Mouse (Mus musculus): ENCODE data around the gene Tmem144. TPM values are rescaled to one million over a fixed set of nuclear protein-coding genes. Genes with fewer than 3 reads are reported as not detected.
"Not testable (repeated sequence)": the region's sequence is repeated elsewhere in the genome, so short reads cannot be mapped to it uniquely, and the experiment has no call there.

The Tmem144 gene
- polyA plus RNA-seq, 1 experiment from 2014 or later, result 3.8 TPM

DNA sequence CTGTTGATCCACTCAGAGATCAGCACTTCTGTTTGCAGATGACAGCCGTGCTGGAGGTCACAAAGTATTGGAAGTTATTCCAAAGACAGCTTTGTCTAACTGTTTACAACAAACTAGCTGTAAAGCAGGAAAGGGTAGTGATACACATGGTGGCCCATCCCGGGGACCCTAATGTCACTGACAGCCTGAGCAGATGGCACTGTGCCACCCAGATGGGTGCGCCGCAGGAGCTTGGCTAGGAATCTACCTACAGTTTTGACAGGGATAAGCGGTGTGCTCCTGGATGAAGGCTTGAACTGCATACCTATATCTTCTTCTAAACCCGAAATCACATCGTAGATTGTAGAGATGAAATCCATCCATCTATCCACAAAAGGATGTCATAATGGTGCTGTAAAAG lies 29.4 kb downstream of the Tmem144 start:
- H3K36me3 ChIP-seq, result no peaks in the 10 kb centered on the region
- no peaks in the 10 kb centered on the region for H3K9me3 ChIP-seq
- 87% methylated on average over 7 of the region's 7 CpGs for WGBS
- H3K27me3 ChIP-seq, result no peaks in the 10 kb centered on the region
- no peak overlapping the region for H3K9ac ChIP-seq
- no peak overlapping the region for H3K4me3 ChIP-seq
- 0 out of 2 replicates have a peak, but pooled peaks cover 4% of the 10 kb centered on the region for H3K4me1 ChIP-seq
- no peak overlapping the region for H3K27ac ChIP-seq
- no peak overlapping the region for H3K4me2 ChIP-seq
- ATAC-seq (ENCODE audit: insufficient number of reproducible peaks, low FRiP score, low TSS enrichment, low read depth), result no peak

DNA sequence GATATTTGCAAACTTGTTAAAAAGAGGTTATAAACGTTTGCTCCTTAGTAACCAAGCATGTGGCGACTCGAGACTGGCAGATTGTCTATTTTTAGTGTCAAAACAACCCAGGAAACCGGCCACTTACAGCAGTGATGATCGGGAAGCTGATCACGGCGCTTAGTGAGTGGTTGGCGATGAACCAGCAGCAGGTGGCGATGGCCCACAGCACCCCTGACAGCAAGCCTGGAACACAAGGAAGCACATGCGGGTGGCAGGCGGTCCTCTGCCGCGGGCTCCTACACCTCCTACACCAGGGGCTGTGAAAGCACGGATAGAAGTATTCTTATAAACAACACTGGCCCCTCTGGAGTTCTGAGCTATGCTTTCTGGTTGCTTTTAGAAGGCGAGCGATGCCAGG lies 31.4 kb downstream of the Tmem144 start:
- H3K4me2 ChIP-seq, result no peak overlapping the region
- H3K36me3 ChIP-seq, result no peaks in the 10 kb centered on the region
- ATAC-seq (ENCODE audit: insufficient number of reproducible peaks, low FRiP score, low TSS enrichment, low read depth), result no peak
- H3K9ac ChIP-seq, result no peak overlapping the region
- 0 out of 2 replicates have a peak, but pooled peaks cover 4% of the 10 kb centered on the region for H3K4me1 ChIP-seq
- H3K27ac ChIP-seq, result no peak overlapping the region
- 85% methylated on average over 16 of the region's 16 CpGs for WGBS
- no peaks in the 10 kb centered on the region for H3K27me3 ChIP-seq
- H3K4me3 ChIP-seq, result no peak overlapping the region
- no peaks in the 10 kb centered on the region for H3K9me3 ChIP-seq

DNA sequence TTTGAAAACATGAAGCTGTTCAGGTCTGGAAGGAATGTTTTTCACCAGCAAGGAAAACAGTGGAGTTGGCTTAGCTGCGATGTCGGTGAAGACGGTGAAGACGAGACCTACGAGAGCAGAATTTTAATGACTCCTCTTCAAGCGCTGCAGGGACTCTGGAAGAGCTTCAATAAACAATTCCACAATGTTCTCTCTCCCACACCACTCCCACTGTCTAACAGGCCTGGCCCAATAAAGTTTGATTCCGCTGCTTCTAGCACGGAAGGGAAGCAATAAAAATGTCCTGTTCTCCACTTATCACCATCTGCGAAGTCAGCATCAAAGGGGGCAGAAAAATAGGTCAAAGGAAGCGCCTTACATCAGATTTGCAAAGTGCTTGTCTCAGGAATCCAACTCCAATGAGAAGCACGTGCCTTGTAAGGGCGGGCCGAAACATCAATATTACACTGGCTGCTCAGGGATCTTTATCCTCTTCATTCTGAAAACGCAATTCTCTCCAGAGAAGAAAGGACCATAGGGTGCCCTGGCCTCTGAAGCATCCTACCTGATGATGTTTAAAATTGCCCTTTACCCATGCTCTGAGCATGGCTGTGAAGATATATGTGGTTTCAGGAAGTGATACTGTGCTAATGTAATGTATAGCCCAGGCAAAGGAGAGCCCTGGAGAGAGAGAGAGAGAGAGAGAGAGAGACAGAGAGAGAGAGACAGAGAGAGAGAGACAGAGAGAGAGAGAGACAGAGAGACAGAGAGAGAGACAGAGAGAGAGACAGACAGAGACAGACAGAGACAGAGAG lies 34.2 kb downstream of the Tmem144 start:
- peak; percentile 35; the same call in 1 of the 2 replicates for ATAC-seq (ENCODE audit: insufficient number of reproducible peaks, low FRiP score, low TSS enrichment, low read depth)
- 19% methylated on average over 14 of the region's 14 CpGs for WGBS
- Histone ChIP-seq H3K9ac (no peak overlapping the region), H3K27ac (no peak overlapping the region), H3K4me2 (no peak overlapping the region), H3K9me3 (no peaks in the 10 kb centered on the region), H3K4me3 (no peak overlapping the region), H3K27me3 (no peaks in the 10 kb centered on the region), H3K4me1 (peaks cover 7% of the 10 kb centered on the region; the same call in 1 of the 2 replicates), H3K36me3 (no peaks in the 10 kb centered on the region)

DNA sequence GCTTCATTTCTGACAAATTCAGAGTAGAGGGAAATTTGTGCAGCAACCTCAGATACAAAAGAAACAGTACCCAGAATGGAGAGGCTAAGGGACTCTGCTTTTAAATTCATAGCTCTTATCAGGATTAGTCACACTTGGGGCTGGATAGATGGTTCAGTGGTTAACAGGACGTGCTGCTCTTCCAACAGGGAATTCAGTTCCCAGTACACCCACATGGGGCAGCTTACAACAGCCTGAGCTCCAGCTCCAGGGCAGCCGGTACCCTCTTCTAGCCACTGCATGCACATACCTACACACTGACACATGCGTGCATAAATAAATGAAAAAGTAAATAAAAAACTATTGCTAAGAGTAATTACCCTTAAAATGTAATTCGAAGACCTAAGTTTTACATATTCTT lies 36.3 kb downstream of the Tmem144 start:
- ATAC-seq (ENCODE audit: insufficient number of reproducible peaks, low FRiP score, low TSS enrichment, low read depth), result no peak
- H3K27me3 ChIP-seq, result no peaks in the 10 kb centered on the region
- no peak overlapping the region for H3K4me2 ChIP-seq
- no peaks in the 10 kb centered on the region for H3K36me3 ChIP-seq
- WGBS, result 71% methylated on average over 4 of the region's 4 CpGs
- no peak overlapping the region for H3K27ac ChIP-seq
- no peaks in the 10 kb centered on the region for H3K9me3 ChIP-seq
- no peak overlapping the region for H3K9ac ChIP-seq
- no peak overlapping the region for H3K4me3 ChIP-seq
- peaks cover 7% of the 10 kb centered on the region; the same call in 1 of the 2 replicates for H3K4me1 ChIP-seq

DNA sequence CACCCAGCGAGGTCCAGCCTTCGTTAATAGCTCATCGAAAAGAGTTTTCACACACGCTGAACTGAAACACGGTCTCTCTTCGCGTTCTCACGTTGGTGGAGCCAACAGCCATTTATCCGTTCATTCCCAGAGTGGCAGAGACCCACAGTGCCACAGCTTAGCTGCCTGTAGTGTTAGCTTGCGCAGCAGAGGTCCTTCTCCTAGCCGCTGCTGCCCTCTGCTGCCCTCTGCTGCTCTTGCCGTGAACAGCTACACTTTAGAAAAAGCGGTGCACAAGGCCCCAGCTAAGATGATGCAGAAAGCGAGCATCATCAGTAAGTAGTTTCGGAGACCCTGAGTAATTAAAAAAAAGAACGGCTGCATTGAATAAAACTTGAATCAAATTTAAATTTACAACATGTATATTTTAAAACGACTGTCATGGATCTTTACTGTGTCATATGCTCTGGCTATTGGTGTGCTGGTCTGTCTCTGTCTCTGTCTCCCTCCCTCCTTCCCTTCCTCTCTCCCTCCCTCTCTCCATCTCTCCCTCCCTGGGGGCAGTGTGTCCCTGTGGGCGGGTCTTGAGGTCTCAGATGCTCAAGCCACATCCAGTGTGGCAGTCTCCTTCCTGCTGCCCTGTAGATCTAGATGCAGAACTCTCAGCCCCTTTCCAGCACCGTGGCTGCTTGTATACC lies 38.6 kb downstream of the Tmem144 start:
- Histone ChIP-seq H3K36me3 (no peaks in the 10 kb centered on the region), H3K4me1 (peaks cover 7% of the 10 kb centered on the region; the same call in 1 of the 2 replicates), H3K9ac (no peak overlapping the region), H3K4me2 (no peak overlapping the region), H3K27ac (no peak overlapping the region), H3K4me3 (no peak overlapping the region), H3K27me3 (no peaks in the 10 kb centered on the region), H3K9me3 (no peaks in the 10 kb centered on the region)
- 32% methylated on average over 19 of the region's 19 CpGs for WGBS
- no peak for ATAC-seq (ENCODE audit: insufficient number of reproducible peaks, low FRiP score, low TSS enrichment, low read depth)

DNA sequence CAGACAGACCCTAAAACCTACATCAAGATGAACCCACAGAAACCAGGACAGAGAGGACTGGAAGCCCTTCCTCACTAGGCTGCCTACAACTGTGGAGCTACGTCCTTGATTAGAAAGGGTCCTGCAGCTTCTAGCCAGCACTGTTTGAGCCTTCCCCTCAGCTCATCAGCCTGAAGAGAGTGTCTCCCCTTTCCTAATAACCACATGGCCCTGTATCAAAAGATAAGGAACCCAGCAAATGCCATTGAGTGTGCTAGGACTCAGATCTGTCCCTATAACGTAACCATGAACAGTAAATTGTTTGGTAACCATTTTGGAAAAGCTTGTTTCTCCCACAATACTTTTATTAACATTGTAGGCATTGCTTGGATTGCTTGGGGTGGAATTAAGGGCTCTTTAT lies 40.5 kb downstream of the Tmem144 start:
- 81% methylated on average over 2 of the region's 2 CpGs for WGBS
- H3K36me3 ChIP-seq, result no peaks in the 10 kb centered on the region
- H3K4me2 ChIP-seq, result no peak overlapping the region
- ATAC-seq (ENCODE audit: insufficient number of reproducible peaks, low FRiP score, low TSS enrichment, low read depth), result no peak
- no peak overlapping the region for H3K27ac ChIP-seq
- H3K9me3 ChIP-seq, result no peaks in the 10 kb centered on the region
- no peak overlapping the region for H3K4me3 ChIP-seq
- peaks cover 3% of the 10 kb centered on the region; the same call in 1 of the 2 replicates for H3K4me1 ChIP-seq
- H3K27me3 ChIP-seq, result no peaks in the 10 kb centered on the region
- H3K9ac ChIP-seq, result no peak overlapping the region

DNA sequence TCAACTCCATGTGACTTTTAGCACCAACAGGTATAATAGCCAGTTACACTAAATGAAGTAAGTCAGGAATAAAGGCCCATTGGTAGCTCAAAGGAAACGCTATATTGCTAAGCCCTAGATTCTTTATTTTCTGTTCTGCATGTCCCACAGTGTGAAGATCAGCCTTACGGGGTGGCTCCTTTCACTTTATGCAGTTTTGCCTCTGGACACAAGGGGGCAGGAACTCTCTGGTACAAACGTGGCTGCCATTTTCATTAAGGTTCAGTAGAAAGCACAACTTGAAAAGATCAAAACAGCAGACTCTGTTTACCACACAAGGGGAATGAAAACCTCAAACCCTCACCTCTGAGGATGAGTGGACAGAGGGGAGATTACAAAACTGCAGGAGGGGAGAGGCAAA lies 40.9 kb downstream of the Tmem144 start:
- ATAC-seq (ENCODE audit: insufficient number of reproducible peaks, low FRiP score, low TSS enrichment, low read depth), result no peak
- no peaks in the 10 kb centered on the region for H3K36me3 ChIP-seq
- no peak overlapping the region for H3K4me2 ChIP-seq
- H3K9me3 ChIP-seq, result no peaks in the 10 kb centered on the region
- 54% methylated on average over 3 of the region's 3 CpGs for WGBS
- no peak overlapping the region for H3K27ac ChIP-seq
- peaks cover 3% of the 10 kb centered on the region; the same call in 1 of the 2 replicates for H3K4me1 ChIP-seq
- H3K9ac ChIP-seq, result no peak overlapping the region
- H3K27me3 ChIP-seq, result no peaks in the 10 kb centered on the region
- no peak overlapping the region for H3K4me3 ChIP-seq

DNA sequence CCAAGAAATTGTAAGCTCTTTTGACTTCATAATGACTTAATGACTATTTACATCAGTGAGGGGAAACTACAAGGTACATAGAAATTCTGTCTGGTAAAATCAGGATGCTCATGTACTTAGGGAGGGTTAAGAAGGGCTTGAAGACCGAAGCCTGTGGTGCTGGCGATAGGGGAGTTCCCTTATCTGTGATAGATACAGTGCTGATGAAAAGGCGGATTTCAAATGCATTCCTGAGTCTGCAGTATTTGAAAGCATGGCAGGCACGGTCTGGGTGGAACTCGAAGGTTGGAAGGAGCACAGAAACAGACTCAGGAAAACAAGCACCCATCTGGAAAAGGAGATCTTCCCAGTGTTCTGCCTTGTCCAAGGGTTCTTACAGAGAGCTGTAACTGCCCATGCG lies 42.0 kb downstream of the Tmem144 start:
- WGBS, result 69% methylated on average over 6 of the region's 6 CpGs
- peaks cover 3% of the 10 kb centered on the region; the same call in 1 of the 2 replicates for H3K4me1 ChIP-seq
- no peaks in the 10 kb centered on the region for H3K36me3 ChIP-seq
- no peaks in the 10 kb centered on the region for H3K27me3 ChIP-seq
- no peak for ATAC-seq (ENCODE audit: insufficient number of reproducible peaks, low FRiP score, low TSS enrichment, low read depth)
- H3K4me2 ChIP-seq, result no peak overlapping the region
- H3K9me3 ChIP-seq, result no peaks in the 10 kb centered on the region
- H3K9ac ChIP-seq, result no peak overlapping the region
- no peak overlapping the region for H3K4me3 ChIP-seq
- H3K27ac ChIP-seq, result no peak overlapping the region

DNA sequence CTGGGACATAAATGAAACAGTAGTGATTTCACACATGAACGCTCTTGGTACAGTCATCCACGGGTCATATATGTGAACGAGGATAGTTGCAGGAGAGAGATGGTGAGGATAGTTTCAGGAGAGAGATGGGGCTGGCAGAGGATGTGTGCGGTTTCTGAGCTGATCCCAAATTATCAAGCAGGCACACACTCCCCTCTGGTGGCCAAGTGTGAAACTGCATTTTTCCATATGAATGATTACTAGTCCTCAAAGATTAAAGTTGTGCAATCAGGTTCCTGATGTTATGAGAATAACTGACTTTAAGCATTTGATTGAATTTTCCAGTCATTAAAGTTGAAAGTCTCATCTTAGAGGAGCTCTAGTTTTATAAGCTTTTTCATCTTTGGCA lies 43.4 kb downstream of the Tmem144 start:
- WGBS, result 9% methylated on average over 4 of the region's 4 CpGs
- H3K27me3 ChIP-seq, result no peaks in the 10 kb centered on the region
- H3K27ac ChIP-seq, result no peak overlapping the region
- no peak for ATAC-seq (ENCODE audit: insufficient number of reproducible peaks, low FRiP score, low TSS enrichment, low read depth)
- no peaks in the 10 kb centered on the region for H3K36me3 ChIP-seq
- H3K4me1 ChIP-seq, result peaks cover 3% of the 10 kb centered on the region; the same call in 1 of the 2 replicates
- H3K9me3 ChIP-seq, result no peaks in the 10 kb centered on the region
- H3K4me3 ChIP-seq, result no peak overlapping the region
- no peak overlapping the region for H3K4me2 ChIP-seq
- no peak overlapping the region for H3K9ac ChIP-seq

DNA sequence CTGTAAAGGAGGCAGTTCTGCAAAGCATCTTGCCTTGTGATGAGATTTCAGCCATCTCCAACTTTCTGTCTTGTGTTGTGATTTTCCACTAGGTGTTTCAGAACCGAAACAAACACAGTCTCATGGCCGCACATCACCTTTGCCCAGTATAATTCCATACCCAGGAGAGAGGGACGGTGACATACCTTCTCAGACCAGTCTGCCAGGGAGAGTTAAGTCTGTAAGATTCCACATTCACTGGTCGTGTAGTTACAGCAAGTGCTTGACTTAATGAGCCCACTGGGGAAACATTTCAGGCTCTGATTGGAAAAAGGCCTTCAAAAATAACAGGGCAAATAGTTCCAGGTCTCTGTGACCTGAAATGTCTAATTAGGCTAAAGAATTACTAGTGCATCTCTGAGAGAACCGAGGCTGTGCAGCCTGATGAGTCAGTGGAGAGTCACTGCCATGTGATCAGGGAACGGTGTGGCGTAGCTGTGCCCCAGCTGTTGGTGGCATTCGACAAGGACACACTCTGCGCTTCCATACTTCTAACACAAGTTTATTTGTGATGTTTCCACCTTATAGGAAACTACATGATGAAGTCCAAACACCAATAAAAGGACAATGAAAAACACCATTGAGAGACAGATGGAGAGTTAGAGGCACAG lies 43.9 kb downstream of the Tmem144 start:
- ATAC-seq (ENCODE audit: insufficient number of reproducible peaks, low FRiP score, low TSS enrichment, low read depth), result no peak

DNA sequence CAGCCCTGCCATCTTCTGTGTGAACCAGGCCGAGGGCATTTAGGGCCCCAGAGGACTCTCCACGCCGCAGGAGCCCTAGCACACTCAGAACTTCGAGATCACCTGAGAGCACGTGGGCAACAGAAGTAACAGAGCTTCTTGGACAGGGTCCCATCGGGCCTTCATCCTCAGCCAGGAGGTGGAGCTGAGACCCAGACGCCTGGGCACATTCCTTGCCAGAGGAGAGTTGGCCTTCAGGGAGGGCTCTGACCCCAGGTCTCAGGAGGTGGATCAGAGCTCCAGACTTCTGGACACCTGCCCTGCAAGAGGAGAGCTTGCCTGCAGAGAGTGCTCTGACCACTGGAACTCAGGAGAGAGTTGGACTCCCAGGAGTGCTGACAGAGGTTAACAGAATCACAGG lies 51.8 kb downstream of the Tmem144 start:
- not testable (repeated sequence) for H3K4me2 ChIP-seq; H3K27ac ChIP-seq; H3K9me3 ChIP-seq; ATAC-seq (ENCODE audit: insufficient number of reproducible peaks, low FRiP score, low TSS enrichment, low read depth); H3K9ac ChIP-seq; H3K4me3 ChIP-seq; H3K36me3 ChIP-seq; H3K27me3 ChIP-seq; H3K4me1 ChIP-seq
- WGBS, result 79% methylated on average over 7 of the region's 7 CpGs

More for the DNA sequence above, 43.9 kb downstream of the Tmem144 start:
- Histone ChIP-seq H3K4me2 (no peak overlapping the region), H3K9me3 (no peaks in the 10 kb centered on the region), H3K27ac (no peak overlapping the region), H3K9ac (no peak overlapping the region), H3K4me3 (no peak overlapping the region), H3K27me3 (no peaks in the 10 kb centered on the region), H3K4me1 (peaks cover under 1% of the 10 kb centered on the region; the same call in 1 of the 2 replicates), H3K36me3 (no peaks in the 10 kb centered on the region)
- whole genome bisulfite sequencing, result 61% methylated on average over 9 of the region's 9 CpGs

DNA sequence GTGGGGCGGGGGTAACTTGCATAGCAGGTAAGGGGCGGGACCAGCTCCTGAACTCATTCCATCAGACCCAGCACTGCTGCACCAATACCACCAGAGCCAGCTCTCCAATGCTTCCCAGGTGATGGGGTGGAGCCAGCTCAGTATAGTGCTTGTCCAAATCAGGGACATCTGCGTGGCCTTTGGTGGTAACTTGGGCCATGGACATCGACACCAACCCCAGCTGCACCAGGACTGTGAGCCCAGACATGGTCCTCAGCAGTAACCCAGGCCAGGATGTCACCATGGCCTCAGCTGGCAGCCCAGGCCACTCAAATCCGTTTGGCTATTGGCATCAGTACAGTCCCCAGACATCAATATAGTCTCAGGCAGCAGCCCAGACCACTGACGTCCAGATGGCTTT lies 60.3 kb downstream of the Tmem144 start:
- Histone ChIP-seq H3K27me3 (no peaks in the 10 kb centered on the region), H3K4me1 (no peaks in the 10 kb centered on the region), H3K4me3 (no peak overlapping the region), H3K9me3 (no peaks in the 10 kb centered on the region), H3K9ac (no peak overlapping the region), H3K27ac (no peak overlapping the region), H3K36me3 (no peaks in the 10 kb centered on the region), H3K4me2 (no peak overlapping the region)
- WGBS, result 75% methylated on average over 6 of the region's 6 CpGs
- ATAC-seq (ENCODE audit: insufficient number of reproducible peaks, low FRiP score, low TSS enrichment, low read depth), result 0 out of 2 replicates have a peak, but pooled peaks have one; percentile 52
